Mouse (Mus musculus) liver, embryonic 12.5 days (tissue): ENCODE results near the gene Lpp. TPM values are rescaled to one million over a fixed set of nuclear protein-coding genes. Genes with fewer than 3 reads are reported as not detected.

Source experiments
- ATAC-seq: fragments of 200-750 bp; cut with Nextera tagmentation; 2 replicates; pipeline ENCODE4 v1.8.0; 2017; ENCODE audit warnings: moderate number of reproducible peaks, mild to moderate bottlenecking, moderate library complexity
- H3K27ac ChIP-seq: fragments of 300-500 bp; sonication (generic); 2 replicates; pipeline ENCODE4 v1.5.1; 2016; ENCODE audit warnings: mild to moderate bottlenecking
- H3K27me3 ChIP-seq: fragments of 300-500 bp; sonication (generic); replicated peaks from 2 replicates; pipeline ENCODE4 v1.6.1; 2016; ENCODE audit warnings: mild to moderate bottlenecking, moderate library complexity
- H3K36me3 ChIP-seq: fragments of 300-500 bp; sonication (generic); 2 replicates; pipeline ENCODE4 v1.6.1; 2016; ENCODE audit warnings: mild to moderate bottlenecking, moderate library complexity
- H3K4me1 ChIP-seq: fragments of 300-500 bp; sonication (generic); 2 replicates; pipeline ENCODE4 v1.6.1; 2016
- H3K4me2 ChIP-seq: fragments of 300-500 bp; sonication (generic); 2 replicates; pipeline ENCODE4 v1.6.1; 2016; ENCODE audit warnings: mild to moderate bottlenecking, moderate library complexity
- H3K4me3 ChIP-seq: fragments of 300-500 bp; sonication (generic); 2 replicates; pipeline ENCODE4 v1.5.1; 2016; ENCODE audit warnings: mild to moderate bottlenecking, moderate library complexity
- H3K9ac ChIP-seq: fragments of 300-500 bp; sonication (generic); 2 replicates; pipeline ENCODE4 v1.6.1; 2016; ENCODE audit warnings: mild to moderate bottlenecking, moderate library complexity
- H3K9me3 ChIP-seq: fragments of 300-500 bp; sonication (generic); replicated peaks from 2 replicates; pipeline ENCODE4 v1.6.1; 2016; ENCODE audit warnings: mild to moderate bottlenecking, moderate library complexity
- WGBS: fragments of 180-500 bp; shearing (Covaris S2); methylation state at CpG from one replicate; pipeline ENCODE4 v1.1.7; 2016; ENCODE audit not compliant: insufficient replicate concordance; 5-methylcytosine and 5-hydroxymethylcytosine counted together
- polyA plus RNA-seq: library from polyadenylated mRNA; unstranded; fragments of >200 nt; fragmentation: Nextera tagmentation; extraction: Ambion mirVana; gene quantifications from 2 replicates; pipeline ENCODE4 v1.2.1, GENCODE M21; 2016

Lpp gene
- 9.5 and 10.6 TPM in 2 replicates for polyA plus RNA-seq

GRCm38 (mm10) chr16:24392651-24393555 lies at the start of gene Lpp:
Lpp (plus strand) TSS chr16:24393507.
- 4% methylated on average over 42 of the region's 42 CpGs for WGBS
- Histone ChIP-seq H3K4me1 (peaks cover 16% of the 10 kb centered on the region; the same call in 1 of the 2 replicates), H3K4me2 (peak within 1 kb of the TSS; percentile 83), H3K4me3 (peak within 1 kb of the TSS; percentile 68), H3K27ac (peak within 1 kb of the TSS; percentile 84), H3K36me3 (no peaks in the 10 kb centered on the region), H3K9ac (peak within 1 kb of the TSS; percentile 71), H3K27me3 (peaks cover 44% of the 10 kb centered on the region), H3K9me3 (no peaks in the 10 kb centered on the region)
- peak; percentile 70 for ATAC-seq

GRCm38 (mm10) chr16:24347582-24348411 lies 45.5 kb upstream of the Lpp start:
- 29% methylated on average over 21 of the region's 21 CpGs for WGBS
- Histone ChIP-seq H3K27ac (no peak overlapping the region), H3K4me2 (no peak overlapping the region), H3K4me1 (no peaks in the 10 kb centered on the region), H3K27me3 (no peaks in the 10 kb centered on the region), H3K4me3 (no peak overlapping the region), H3K9me3 (no peaks in the 10 kb centered on the region), H3K36me3 (no peaks in the 10 kb centered on the region), H3K9ac (no peak overlapping the region)
- no peak for ATAC-seq

DNA sequence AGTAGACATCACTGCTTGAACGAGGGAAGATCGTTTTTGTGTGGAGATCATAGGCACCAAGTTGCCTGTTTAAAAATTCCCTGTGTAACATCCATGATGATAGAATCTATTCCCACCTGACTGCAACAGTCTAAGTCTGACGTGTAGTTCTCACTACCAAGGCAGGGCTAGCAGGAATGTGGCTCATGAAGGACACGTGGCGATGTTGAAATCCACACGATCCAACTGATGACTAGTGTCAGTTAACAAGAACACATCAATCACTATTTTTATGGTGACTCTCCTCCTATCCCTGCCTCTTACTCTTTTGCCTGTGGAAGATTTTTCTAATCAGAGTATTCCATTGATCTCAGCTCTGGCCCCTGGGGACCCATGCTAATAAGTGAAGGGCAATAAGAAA lies 43.0 kb upstream of the Lpp start:
- no peak overlapping the region for H3K27ac ChIP-seq
- 65% methylated on average over 6 of the region's 6 CpGs for WGBS
- H3K4me2 ChIP-seq = no peak overlapping the region
- H3K4me3 ChIP-seq = no peak overlapping the region
- no peaks in the 10 kb centered on the region for H3K36me3 ChIP-seq
- no peak for ATAC-seq
- H3K4me1 ChIP-seq = 0 out of 2 replicates have a peak, but pooled peaks cover 5% of the 10 kb centered on the region
- no peaks in the 10 kb centered on the region for H3K27me3 ChIP-seq
- no peaks in the 10 kb centered on the region for H3K9me3 ChIP-seq
- H3K9ac ChIP-seq = no peak overlapping the region

DNA sequence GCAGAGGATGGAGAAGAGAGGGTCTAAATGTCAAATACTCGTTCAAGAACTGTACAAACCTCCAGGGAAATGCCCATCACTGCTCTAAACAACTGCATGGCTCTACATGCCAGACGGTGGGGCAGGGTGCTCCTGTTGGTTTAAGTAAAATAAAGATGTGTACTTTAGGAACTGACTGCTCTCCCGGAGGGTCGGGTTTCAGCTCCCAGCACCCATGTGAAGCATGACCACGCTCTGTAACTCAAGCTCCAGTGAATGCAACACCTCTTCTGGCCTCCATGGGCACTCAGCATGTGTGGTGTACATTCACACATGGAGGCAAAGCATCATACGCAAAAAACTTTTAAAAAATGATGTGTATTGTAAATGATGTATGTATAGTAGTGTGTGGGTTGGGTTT lies 42.6 kb upstream of the Lpp start:
- no peak overlapping the region for H3K4me2 ChIP-seq
- no peaks in the 10 kb centered on the region for H3K36me3 ChIP-seq
- H3K27me3 ChIP-seq = no peaks in the 10 kb centered on the region
- ATAC-seq = no peak
- WGBS = 60% methylated on average over 6 of the region's 6 CpGs
- 0 out of 2 replicates have a peak, but pooled peaks cover 5% of the 10 kb centered on the region for H3K4me1 ChIP-seq
- no peaks in the 10 kb centered on the region for H3K9me3 ChIP-seq
- no peak overlapping the region for H3K9ac ChIP-seq
- H3K4me3 ChIP-seq = no peak overlapping the region
- no peak overlapping the region for H3K27ac ChIP-seq

GRCm38 (mm10) chr16:24351811-24352210 lies 41.5 kb upstream of the Lpp start:
- Histone ChIP-seq H3K36me3 (no peaks in the 10 kb centered on the region), H3K9me3 (no peaks in the 10 kb centered on the region), H3K4me1 (0 out of 2 replicates have a peak, but pooled peaks cover 5% of the 10 kb centered on the region), H3K27me3 (no peaks in the 10 kb centered on the region), H3K9ac (no peak overlapping the region), H3K4me2 (no peak overlapping the region), H3K27ac (no peak overlapping the region), H3K4me3 (no peak overlapping the region)
- ATAC-seq = no peak
- 75% methylated on average over 1 of the region's 1 CpGs for WGBS

GRCm38 (mm10) chr16:24353816-24354215 lies 39.5 kb upstream of the Lpp start:
- H3K9me3 ChIP-seq = no peaks in the 10 kb centered on the region
- 0 out of 2 replicates have a peak, but pooled peaks cover 5% of the 10 kb centered on the region for H3K4me1 ChIP-seq
- no peak overlapping the region for H3K4me2 ChIP-seq
- H3K27me3 ChIP-seq = no peaks in the 10 kb centered on the region
- H3K36me3 ChIP-seq = no peaks in the 10 kb centered on the region
- WGBS = 33% methylated on average over 3 of the region's 3 CpGs
- no peak overlapping the region for H3K9ac ChIP-seq
- H3K27ac ChIP-seq = no peak overlapping the region
- ATAC-seq = no peak
- H3K4me3 ChIP-seq = no peak overlapping the region

DNA sequence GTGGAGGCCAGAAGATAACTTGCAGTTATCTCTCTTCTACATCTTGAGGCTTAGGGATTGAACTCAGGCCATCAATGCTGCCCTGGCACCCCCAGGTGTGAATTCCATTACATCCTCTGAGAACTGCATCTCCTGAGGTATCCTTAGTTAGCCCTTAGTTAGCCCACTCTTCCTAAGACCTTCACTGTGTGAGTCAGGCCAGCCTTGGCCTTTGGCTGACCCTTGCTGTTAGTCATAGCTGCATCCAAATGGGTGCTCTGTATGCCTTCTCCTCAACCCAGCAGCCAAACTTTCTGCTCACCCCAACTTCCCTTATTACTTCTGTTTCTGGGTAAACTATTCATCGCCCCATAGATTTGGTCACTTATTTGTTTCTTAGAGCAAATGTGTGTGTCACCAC lies 31.6 kb upstream of the Lpp start:
- H3K9ac ChIP-seq = no peak overlapping the region
- 65% methylated on average over 1 of the region's 1 CpGs for WGBS
- no peaks in the 10 kb centered on the region for H3K36me3 ChIP-seq
- no peak overlapping the region for H3K27ac ChIP-seq
- no peaks in the 10 kb centered on the region for H3K27me3 ChIP-seq
- no peak for ATAC-seq
- no peaks in the 10 kb centered on the region for H3K9me3 ChIP-seq
- H3K4me1 ChIP-seq = no peaks in the 10 kb centered on the region
- no peak overlapping the region for H3K4me3 ChIP-seq
- no peak overlapping the region for H3K4me2 ChIP-seq

DNA sequence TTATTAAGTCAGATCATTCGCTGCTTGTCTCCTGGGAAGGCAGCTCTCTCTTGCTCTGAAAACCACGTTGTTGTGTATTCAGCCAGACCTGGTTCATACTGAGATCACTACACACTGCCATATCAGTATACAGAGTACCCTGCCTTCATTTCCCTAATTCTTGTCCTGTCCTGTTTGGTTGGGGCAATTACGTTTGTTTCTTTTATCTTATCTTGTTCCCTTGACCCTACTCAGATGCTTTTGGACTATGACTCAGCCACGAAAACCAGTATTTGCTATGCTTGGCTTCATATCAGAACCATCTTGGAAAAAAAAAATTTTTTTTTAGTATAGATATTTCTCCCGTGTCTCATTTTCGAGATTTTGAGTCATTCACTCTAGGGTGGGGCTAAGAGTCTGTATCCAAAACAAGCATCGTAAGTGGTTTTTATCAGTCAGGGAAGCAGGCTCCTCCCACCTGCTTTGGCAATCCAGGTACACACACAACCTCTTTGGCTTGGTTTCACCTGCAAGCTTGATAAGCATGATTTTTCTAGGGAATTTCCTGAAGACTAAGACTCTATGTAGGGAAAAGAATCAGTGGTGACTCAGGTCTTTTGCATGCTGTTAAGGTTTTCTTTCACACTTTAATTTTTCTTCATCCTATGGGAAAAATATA lies 29.1 kb upstream of the Lpp start:
- no peaks in the 10 kb centered on the region for H3K27me3 ChIP-seq
- WGBS = 45% methylated on average over 7 of the region's 7 CpGs
- no peak overlapping the region for H3K9ac ChIP-seq
- H3K4me2 ChIP-seq = no peak overlapping the region
- H3K27ac ChIP-seq = no peak overlapping the region
- no peak for ATAC-seq
- H3K4me3 ChIP-seq = no peak overlapping the region
- H3K36me3 ChIP-seq = no peaks in the 10 kb centered on the region
- H3K9me3 ChIP-seq = no peaks in the 10 kb centered on the region
- H3K4me1 ChIP-seq = no peaks in the 10 kb centered on the region

DNA sequence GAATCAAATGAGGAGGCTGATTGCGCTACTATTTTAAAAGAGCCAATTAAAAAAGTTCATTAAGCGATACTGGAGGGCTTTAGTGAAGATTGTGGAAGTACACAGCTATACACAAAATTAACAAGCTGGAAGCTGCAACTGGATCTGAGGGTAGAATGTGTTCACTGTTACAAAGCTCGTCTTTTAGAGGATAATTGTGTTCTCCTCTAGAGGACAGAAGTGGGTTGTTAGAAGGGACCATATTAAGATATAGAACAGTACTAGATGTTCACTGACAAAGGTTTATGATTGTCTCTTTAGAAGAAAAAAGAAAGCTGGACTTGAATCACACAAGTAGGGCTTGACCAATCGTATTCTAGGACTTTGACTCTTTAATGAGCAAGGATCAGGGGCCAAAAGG lies 27.4 kb upstream of the Lpp start:
- Histone ChIP-seq H3K27ac (no peak overlapping the region), H3K27me3 (no peaks in the 10 kb centered on the region), H3K4me2 (no peak overlapping the region), H3K9me3 (no peaks in the 10 kb centered on the region), H3K36me3 (no peaks in the 10 kb centered on the region), H3K4me3 (no peak overlapping the region), H3K9ac (no peak overlapping the region), H3K4me1 (no peaks in the 10 kb centered on the region)
- no peak for ATAC-seq
- WGBS = 64% methylated on average over 4 of the region's 4 CpGs

DNA sequence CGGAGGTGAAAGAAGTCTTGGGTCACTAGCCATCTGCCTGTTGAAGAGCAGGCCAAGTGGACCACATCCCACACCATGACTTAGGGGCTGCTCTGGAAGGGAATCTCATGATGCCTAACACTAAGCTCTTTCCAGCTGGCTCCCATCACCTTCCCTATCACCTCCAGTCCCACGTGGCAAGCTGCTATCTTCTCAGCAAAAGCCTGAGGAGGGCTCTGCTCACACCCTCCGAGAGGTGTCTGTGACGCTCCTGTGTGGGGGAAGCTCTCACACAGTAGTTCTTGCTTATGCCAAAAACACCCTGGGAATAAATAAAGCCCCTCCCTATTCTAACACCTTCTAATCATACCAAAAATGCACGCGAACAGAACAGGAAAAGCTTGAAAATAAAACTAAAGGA lies 26.2 kb upstream of the Lpp start:
- Histone ChIP-seq H3K4me1 (no peaks in the 10 kb centered on the region), H3K27me3 (no peaks in the 10 kb centered on the region), H3K4me3 (no peak overlapping the region), H3K4me2 (no peak overlapping the region), H3K9me3 (no peaks in the 10 kb centered on the region), H3K27ac (no peak overlapping the region), H3K9ac (no peak overlapping the region), H3K36me3 (no peaks in the 10 kb centered on the region)
- no peak for ATAC-seq
- 38% methylated on average over 6 of the region's 6 CpGs for WGBS

DNA sequence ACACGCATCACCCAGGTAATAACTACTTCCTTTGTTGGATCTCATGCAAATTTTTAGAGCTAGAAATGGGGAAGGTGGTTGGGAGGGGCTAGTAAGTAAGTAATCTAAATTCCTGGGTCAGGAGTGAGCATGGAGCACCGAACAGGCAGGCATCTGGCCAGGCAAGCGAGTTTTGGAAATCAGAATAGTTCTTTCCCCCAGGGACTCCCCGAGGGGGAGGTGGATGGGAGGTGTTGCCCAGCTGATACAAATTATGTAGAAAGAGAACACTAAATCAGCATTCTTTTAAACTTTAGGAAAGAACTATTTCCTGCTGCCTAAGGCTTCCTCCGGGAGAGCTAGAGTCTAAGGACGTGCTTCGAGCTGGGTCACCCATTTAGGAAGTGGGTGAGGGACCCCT lies 25.8 kb upstream of the Lpp start:
- Histone ChIP-seq H3K36me3 (no peaks in the 10 kb centered on the region), H3K9me3 (no peaks in the 10 kb centered on the region), H3K4me1 (no peaks in the 10 kb centered on the region), H3K27me3 (no peaks in the 10 kb centered on the region), H3K4me3 (no peak overlapping the region), H3K27ac (no peak overlapping the region), H3K4me2 (no peak overlapping the region), H3K9ac (no peak overlapping the region)
- 40% methylated on average over 7 of the region's 7 CpGs for WGBS
- ATAC-seq = no peak

DNA sequence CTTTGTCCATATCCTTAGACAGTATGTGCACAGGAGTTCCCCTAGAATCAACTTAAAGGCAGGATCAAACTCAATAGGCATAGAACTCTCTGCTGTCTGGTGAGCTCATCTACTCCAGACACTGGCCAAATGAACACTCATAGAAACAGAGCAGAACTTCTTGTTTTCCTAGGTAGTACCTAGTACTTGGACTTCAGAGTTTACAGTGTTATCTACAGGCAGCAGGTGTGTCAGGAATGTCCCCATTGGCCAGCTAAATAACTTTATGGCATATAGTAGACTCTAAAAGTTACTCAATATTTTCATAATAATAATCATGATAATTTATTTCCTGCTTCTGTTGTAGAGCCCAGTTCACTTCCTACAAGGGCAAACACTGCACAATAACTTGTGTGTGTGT lies 16.8 kb upstream of the Lpp start:
- H3K36me3 ChIP-seq = no peaks in the 10 kb centered on the region
- H3K27me3 ChIP-seq = no peaks in the 10 kb centered on the region
- H3K9me3 ChIP-seq = no peaks in the 10 kb centered on the region
- H3K4me3 ChIP-seq = no peak overlapping the region
- no peaks in the 10 kb centered on the region for H3K4me1 ChIP-seq
- no peak overlapping the region for H3K4me2 ChIP-seq
- no peak overlapping the region for H3K9ac ChIP-seq
- ATAC-seq = no peak
- no peak overlapping the region for H3K27ac ChIP-seq
